Mouse (Mus musculus) thymus, postnatal 14 days (tissue): ENCODE measurements around the gene Gart.

Experiments
- DNase-seq: peaks from one replicate; pipeline ENCODE4 v3.0.0; 2021

The Gart gene

DNA sequence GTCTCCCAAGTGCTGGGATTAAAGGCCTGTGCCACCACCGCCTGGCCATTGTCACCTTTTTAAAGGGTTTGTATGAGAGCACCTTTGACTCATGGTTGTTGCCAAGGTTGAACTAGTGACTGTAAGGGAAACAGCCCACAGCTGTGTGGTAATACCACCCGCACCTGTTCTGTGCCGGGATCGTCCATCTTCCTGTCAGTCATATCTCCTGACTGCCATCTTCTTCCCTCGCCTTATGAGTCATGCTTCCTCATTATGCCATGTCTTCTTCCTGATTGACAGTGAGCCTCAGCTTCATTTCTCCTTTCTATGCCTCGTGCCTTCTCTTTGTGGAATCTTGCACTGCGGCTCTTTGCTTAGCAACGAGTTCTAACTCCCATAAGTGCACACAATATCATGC lies 39.8 kb downstream of the Gart start:
- no peak for DNase-seq

DNA sequence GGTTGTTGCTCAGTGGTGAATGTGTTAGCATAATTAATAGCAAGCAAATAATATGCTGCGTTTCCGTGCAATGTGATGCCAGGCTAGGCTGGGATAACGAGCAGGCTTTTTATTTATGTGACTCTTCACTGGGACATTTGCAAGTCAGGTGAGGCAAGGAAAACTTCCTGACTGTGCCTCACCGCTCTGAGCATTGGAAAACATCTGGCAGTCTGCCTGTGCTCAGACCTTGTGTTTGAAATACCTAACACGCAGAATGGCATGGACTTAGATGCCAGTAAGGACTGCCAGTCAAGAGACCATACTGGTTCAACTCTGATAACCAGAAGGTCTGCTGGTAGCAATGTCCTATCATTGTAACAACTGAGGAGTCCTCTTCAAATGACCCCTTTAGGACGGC lies 41.6 kb downstream of the Gart start:
- DNase-seq: no peak

- no peak for DNase-seq
Measured at GRCm38 (mm10) chr16:91601693-91602092, 45.1 kb downstream of the Gart start.

DNA sequence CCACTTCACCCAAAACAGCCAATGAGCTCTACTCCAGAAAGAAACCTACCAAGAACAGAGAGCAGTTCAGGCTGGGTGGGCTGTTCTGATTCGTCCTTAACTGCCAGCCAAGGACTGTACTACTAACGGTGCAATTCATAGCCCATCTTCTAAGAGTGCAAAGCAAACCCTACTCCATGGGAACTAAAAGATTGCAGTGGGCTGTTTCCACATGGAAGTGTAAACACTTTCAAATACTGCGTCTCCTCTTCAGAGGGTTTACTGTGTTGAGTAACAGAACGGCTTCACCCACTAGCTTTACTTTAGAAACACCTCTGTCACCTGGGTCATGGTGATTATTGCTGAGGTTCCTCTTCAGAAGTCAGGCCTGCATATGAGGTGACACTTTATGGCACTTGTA lies 45.7 kb downstream of the Gart start:
- no peak for DNase-seq

GRCm38 (mm10) chr16:91599242-91599641 lies 47.5 kb downstream of the Gart start:
- no peak for DNase-seq

DNA sequence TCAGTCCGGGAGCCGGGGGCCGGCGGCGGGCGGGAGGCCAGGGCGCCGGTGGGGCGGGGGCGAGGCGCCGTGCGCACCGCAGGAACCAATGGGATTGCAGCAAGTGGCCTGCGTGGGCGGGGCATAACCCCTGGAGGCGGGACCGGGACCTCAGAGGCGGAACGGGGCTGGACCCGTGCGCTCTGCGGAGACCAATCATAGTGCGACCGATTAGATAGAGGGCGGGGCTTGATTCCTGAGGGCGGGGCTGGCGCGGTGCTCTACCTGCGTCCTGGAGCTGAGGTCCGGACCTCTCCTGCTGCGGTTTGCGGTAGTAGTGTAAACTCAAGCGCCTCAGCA lies 49.1 kb downstream of the Gart start, which contains the start of gene Tmem50b:
TSS of gene Tmem50b (minus strand) at position 129 of the 339 bp plus-strand sequence.
- peak; percentile 100 for DNase-seq

DNA sequence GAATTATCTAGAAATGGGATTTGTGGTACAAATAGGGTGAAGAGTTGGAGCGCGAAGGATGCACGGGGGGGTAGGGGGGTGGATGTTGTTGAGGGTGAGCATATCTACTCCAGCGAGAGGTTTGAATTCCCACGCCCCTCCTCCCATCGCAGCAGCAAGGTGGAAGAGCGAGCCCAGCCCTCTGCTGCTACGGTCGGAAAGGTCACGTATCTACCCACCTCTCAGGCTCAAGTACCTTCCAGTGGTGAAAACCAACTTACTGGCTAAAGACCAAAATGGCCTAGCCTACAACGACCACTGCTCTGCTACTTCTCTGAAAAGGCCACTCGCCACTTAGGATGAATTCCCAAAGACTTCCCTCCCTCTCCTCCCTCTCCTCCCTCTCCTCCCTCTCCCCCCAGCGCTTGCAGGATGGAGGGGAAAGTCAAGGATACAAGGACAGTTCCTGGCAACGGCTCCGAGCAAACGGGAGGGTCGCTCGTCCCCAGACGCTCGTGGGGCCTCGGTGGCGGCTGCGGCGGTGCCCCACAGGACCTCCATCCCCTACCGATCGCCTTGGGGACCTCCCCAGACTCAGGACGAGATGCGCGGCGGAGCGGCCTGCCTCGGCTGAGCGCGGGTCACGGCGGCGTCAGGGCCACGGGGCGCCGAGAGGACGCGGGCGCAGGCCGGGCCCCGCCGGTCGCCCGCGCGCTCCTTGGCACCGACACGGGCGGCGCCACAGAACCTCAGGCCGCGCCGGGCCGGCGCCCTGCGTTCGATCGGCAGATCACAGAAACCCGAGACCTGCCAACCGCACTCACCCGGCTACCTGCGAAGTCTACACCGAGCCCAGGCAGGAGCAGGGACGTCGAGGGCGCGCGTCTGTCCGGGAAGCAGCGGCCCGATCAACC lies 49.7 kb downstream of the Gart start:
- DNase-seq: peak; percentile 52

DNA sequence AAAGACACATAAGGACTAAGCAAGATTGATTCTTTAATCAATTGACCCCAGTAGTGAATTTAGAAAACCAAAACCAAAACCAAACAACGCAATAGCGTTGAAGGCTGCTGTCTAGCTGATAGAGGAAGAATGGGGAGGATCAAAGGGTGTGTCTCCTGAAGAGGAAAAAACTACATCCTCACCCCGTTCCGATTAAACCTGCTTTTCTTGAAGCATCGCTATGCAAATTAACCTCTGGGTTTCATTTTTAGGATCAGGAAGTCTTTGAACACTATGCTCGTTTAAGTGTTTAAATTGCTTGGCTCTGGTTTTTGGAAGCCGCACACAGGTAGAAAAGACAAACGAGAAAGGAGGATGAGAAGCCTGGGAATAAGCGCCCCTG lies 50.4 kb downstream of the Gart start:
- peak; percentile 37 for DNase-seq

GRCm38 (mm10) chr16:91595076-91595475 lies 51.7 kb downstream of the Gart start:
- DNase-seq: no peak

- DNase-seq: peak; percentile 52
Measured at GRCm38 (mm10) chr16:91593262-91593661, 53.5 kb downstream of the Gart start.

GRCm38 (mm10) chr16:91592162-91592561 lies 54.6 kb downstream of the Gart start:
- no peak for DNase-seq

DNA sequence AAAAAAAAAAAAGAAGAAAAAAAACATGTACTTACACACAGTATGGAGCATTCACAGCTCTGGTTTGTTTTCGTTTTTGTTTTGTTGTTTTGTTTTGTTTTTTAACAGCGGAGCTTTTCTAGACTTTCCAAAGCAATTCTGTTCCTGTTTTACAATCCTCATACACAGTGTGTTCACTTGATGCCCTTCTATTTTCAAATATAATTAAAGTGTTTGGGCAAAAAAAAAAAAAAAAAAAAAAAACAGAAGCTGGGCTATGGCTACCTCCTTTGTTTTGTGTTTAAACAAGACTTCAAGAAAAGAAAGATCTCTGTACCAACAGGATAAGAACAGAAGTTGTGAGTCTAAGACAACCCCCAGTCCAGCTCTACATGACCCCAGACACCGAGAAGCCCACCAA lies 58.0 kb downstream of the Gart start:
- DNase-seq: no peak

- peak; percentile 74 for DNase-seq
Measured at GRCm38 (mm10) chr16:91587730-91588453, 58.9 kb downstream of the Gart start.

GRCm38 (mm10) chr16:91586244-91586643 lies 60.5 kb downstream of the Gart start:
- DNase-seq: no peak

- DNase-seq: no peak
Measured at GRCm38 (mm10) chr16:91585617-91586016, 61.1 kb downstream of the Gart start.

DNA sequence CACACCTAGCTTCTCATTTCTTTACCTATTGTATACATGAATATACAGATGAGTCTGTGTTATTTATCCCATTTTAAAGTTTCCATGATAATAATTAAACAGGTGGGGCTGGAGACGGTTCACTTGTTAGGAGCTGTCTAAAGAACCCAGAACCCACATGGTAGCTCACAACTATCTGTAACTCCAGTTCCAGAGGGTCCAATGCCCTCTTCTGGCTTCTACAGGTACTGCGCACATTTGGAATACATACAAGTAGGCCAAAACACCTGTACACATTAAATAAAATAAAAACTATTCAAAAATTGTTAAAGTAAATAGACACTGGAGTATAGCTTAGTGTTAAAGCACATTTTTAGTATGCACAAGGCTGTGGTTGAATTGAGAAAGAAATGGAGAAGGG lies 64.4 kb downstream of the Gart start:
- peak; percentile 76 for DNase-seq

GRCm38 (mm10) chr16:91578980-91579720 lies 67.6 kb downstream of the Gart start:
- DNase-seq: no peak

GRCm38 (mm10) chr16:91575151-91575550 lies 71.6 kb downstream of the Gart start:
- DNase-seq: no peak
